Mouse (Mus musculus): ENCODE measurements around the gene Adam22. TPM values are rescaled to one million over a fixed set of nuclear protein-coding genes. Genes with fewer than 3 reads are reported as not detected.
A peak's percentile ranks its signal among the peaks of the same experiment; 100 is the strongest.

Adam22 gene
- polyA plus RNA-seq, 1 experiment from 2014 or later: 7.7 TPM

GRCm38 (mm10) chr5:8062469-8062868, 305.5 kb downstream of the Adam22 start:
- Histone ChIP-seq H3K9ac (ENCODE audit: low read depth, low read length) (no peak overlapping the region), H3K27me3 (ENCODE audit: insufficient read depth, low read length) (no peaks in the 10 kb centered on the region), H3K4me1 (replicated peaks; ENCODE audit: insufficient read depth, low read length) (0 out of 2 replicates have a peak, but pooled peaks cover 3% of the 10 kb centered on the region), H3K36me3 (ENCODE audit: insufficient read depth, low read length) (peaks cover 59% of the 10 kb centered on the region), H3K27ac (no peak overlapping the region), H3K4me3 (replicated peaks; ENCODE audit: low read depth, low read length) (no peak overlapping the region), H3K9me3 (replicated peaks; ENCODE audit: low read length) (no peaks in the 10 kb centered on the region), H3K4me2 (ENCODE audit: low read length) (no peak overlapping the region)
- whole genome bisulfite sequencing: 90% methylated on average over 2 of the region's 2 CpGs
- TF ChIP-seq CTCF (IDR thresholded peaks at IDR 0.05; ENCODE audit: low read depth): no peak
- no peak for DNase-seq (ENCODE audit: low spot score)
- ATAC-seq (replicated peaks; ENCODE audit: low FRiP score, low read depth): no peak

- no peak overlapping the region for H3K9ac ChIP-seq (ENCODE audit: low read depth, low read length)
- no peak for ATAC-seq (replicated peaks; ENCODE audit: low FRiP score, low read depth)
- no peak overlapping the region for H3K4me3 ChIP-seq (replicated peaks; ENCODE audit: low read depth, low read length)
- DNase-seq (ENCODE audit: low spot score): no peak
- no peak for TF ChIP-seq CTCF (IDR thresholded peaks at IDR 0.05; ENCODE audit: low read depth)
- H3K36me3 ChIP-seq (ENCODE audit: insufficient read depth, low read length): peaks cover 19% of the 10 kb centered on the region
- no peak overlapping the region for H3K4me2 ChIP-seq (ENCODE audit: low read length)
- H3K9me3 ChIP-seq (replicated peaks; ENCODE audit: low read length): no peaks in the 10 kb centered on the region
- H3K4me1 ChIP-seq (replicated peaks; ENCODE audit: insufficient read depth, low read length): 0 out of 2 replicates have a peak, but pooled peaks cover 6% of the 10 kb centered on the region
- no peaks in the 10 kb centered on the region for H3K27me3 ChIP-seq (ENCODE audit: insufficient read depth, low read length)
- H3K27ac ChIP-seq: no peak overlapping the region
- 74% methylated on average over 7 of the region's 7 CpGs for WGBS
Observed at GRCm38 (mm10) chr5:8058056-8058455, 309.9 kb downstream of the Adam22 start.

- ATAC-seq (replicated peaks; ENCODE audit: low FRiP score, low read depth) (no peak), DNase-seq (ENCODE audit: low spot score) (no peak)
- Histone ChIP-seq H3K27me3 (ENCODE audit: insufficient read depth, low read length) (no peaks in the 10 kb centered on the region), H3K36me3 (ENCODE audit: insufficient read depth, low read length) (peaks cover 13% of the 10 kb centered on the region), H3K4me1 (replicated peaks; ENCODE audit: insufficient read depth, low read length) (0 out of 2 replicates have a peak, but pooled peaks cover 6% of the 10 kb centered on the region), H3K4me2 (ENCODE audit: low read length) (peak overlapping the region; percentile 69), H3K9ac (ENCODE audit: low read depth, low read length) (peak overlapping the region; percentile 79), H3K9me3 (replicated peaks; ENCODE audit: low read length) (no peaks in the 10 kb centered on the region), H3K27ac (peak overlapping the region; percentile 96), H3K4me3 (replicated peaks; ENCODE audit: low read depth, low read length) (peak overlapping the region; percentile 61)
- no peak for TF ChIP-seq CTCF (IDR thresholded peaks at IDR 0.05; ENCODE audit: low read depth)
- WGBS: 22% methylated on average over 5 of the region's 5 CpGs
Observed at GRCm38 (mm10) chr5:8057018-8057323, 311.0 kb downstream of the Adam22 start.

- Histone ChIP-seq H3K27me3 (ENCODE audit: insufficient read depth, low read length) (no peaks in the 10 kb centered on the region), H3K4me2 (ENCODE audit: low read length) (peak overlapping the region; percentile 69), H3K9ac (ENCODE audit: low read depth, low read length) (peak overlapping the region; percentile 79), H3K4me3 (replicated peaks; ENCODE audit: low read depth, low read length) (peak overlapping the region; percentile 61), H3K9me3 (replicated peaks; ENCODE audit: low read length) (no peaks in the 10 kb centered on the region), H3K4me1 (replicated peaks; ENCODE audit: insufficient read depth, low read length) (0 out of 2 replicates have a peak, but pooled peaks cover 6% of the 10 kb centered on the region), H3K36me3 (ENCODE audit: insufficient read depth, low read length) (peaks cover 10% of the 10 kb centered on the region), H3K27ac (peak overlapping the region; percentile 96)
- ATAC-seq (replicated peaks; ENCODE audit: low FRiP score, low read depth): peak; percentile 99
- WGBS: under 1% methylated on average over 59 of the region's 60 CpGs
- DNase-seq (ENCODE audit: low spot score): peak; percentile 88
- no peak for TF ChIP-seq CTCF (IDR thresholded peaks at IDR 0.05; ENCODE audit: low read depth)
Observed at GRCm38 (mm10) chr5:8056141-8057017, 311.6 kb downstream of the Adam22 start.

GRCm38 (mm10) chr5:8055721-8056129, 312.2 kb downstream of the Adam22 start:
- Histone ChIP-seq H3K9ac (ENCODE audit: low read depth, low read length) (peak overlapping the region; percentile 79; the same call in 1 of the 2 replicates), H3K9me3 (replicated peaks; ENCODE audit: low read length) (no peaks in the 10 kb centered on the region), H3K36me3 (ENCODE audit: insufficient read depth, low read length) (peaks cover 5% of the 10 kb centered on the region; the same call in 1 of the 2 replicates), H3K4me2 (ENCODE audit: low read length) (peak overlapping the region; percentile 69), H3K27me3 (ENCODE audit: insufficient read depth, low read length) (no peaks in the 10 kb centered on the region), H3K4me1 (replicated peaks; ENCODE audit: insufficient read depth, low read length) (0 out of 2 replicates have a peak, but pooled peaks cover 6% of the 10 kb centered on the region), H3K4me3 (replicated peaks; ENCODE audit: low read depth, low read length) (peak overlapping the region; percentile 61), H3K27ac (peak overlapping the region; percentile 96)
- 26% methylated on average over 8 of the region's 8 CpGs for WGBS
- ATAC-seq (replicated peaks; ENCODE audit: low FRiP score, low read depth) (peak; percentile 42), DNase-seq (ENCODE audit: low spot score) (peak; percentile 19)
- no peak for TF ChIP-seq CTCF (IDR thresholded peaks at IDR 0.05; ENCODE audit: low read depth)

- 0 out of 2 replicates have a peak, but pooled peaks cover 6% of the 10 kb centered on the region for H3K4me1 ChIP-seq (replicated peaks; ENCODE audit: insufficient read depth, low read length)
- DNase-seq (ENCODE audit: low spot score) (no peak), ATAC-seq (replicated peaks; ENCODE audit: low FRiP score, low read depth) (no peak)
- TF ChIP-seq CTCF (IDR thresholded peaks at IDR 0.05; ENCODE audit: low read depth): no peak
- no peaks in the 10 kb centered on the region; the same call in 1 of the 2 replicates for H3K36me3 ChIP-seq (ENCODE audit: insufficient read depth, low read length)
- no peak overlapping the region for H3K9ac ChIP-seq (ENCODE audit: low read depth, low read length)
- H3K4me2 ChIP-seq (ENCODE audit: low read length): no peak overlapping the region
- no peaks in the 10 kb centered on the region for H3K27me3 ChIP-seq (ENCODE audit: insufficient read depth, low read length)
- WGBS: 89% methylated on average over 4 of the region's 4 CpGs
- H3K9me3 ChIP-seq (replicated peaks; ENCODE audit: low read length): no peaks in the 10 kb centered on the region
- H3K4me3 ChIP-seq (replicated peaks; ENCODE audit: low read depth, low read length): no peak overlapping the region
- H3K27ac ChIP-seq: no peak overlapping the region
Observed at GRCm38 (mm10) chr5:8053827-8054226, 314.1 kb downstream of the Adam22 start.
